Mouse (Mus musculus) heart, postnatal 36 days (tissue): ENCODE data around the gene Gm17455. TPM values are rescaled to one million over a fixed set of nuclear protein-coding genes. Genes with fewer than 3 reads are reported as not detected.

Experiments
- DNase-seq, 2 experiments: peaks; one replicate each; pipeline ENCODE4 v3.0.0; 2021 to 2022
- intact Hi-C: fragments of 180-260 bp; cut with DNase I; formaldehyde crosslinking; loops from one replicate; pipeline ENCODE4 v1.15.1; 2025
- total RNA-seq, 2 experiments: library from RNA; stranded (reverse); gene quantifications; 2 replicates each; pipeline ENCODE4 v1.2.3; 2021

The Gm17455 gene
- total RNA-seq, 2 experiments from 2014 or later: not detected

- no peak for DNase-seq
- intact Hi-C loops: loop anchor here (2.0 kb wide), 1 partner anchor 17 kb away; no protein-coding TSS in a partner anchor
Observed at GRCm38 (mm10) chr10:60371596-60372386, 27.7 kb upstream of the Gm17455 start.

- intact Hi-C loops: no loop called here
- no peak for DNase-seq
Observed at GRCm38 (mm10) chr10:60373543-60373936, 26.0 kb upstream of the Gm17455 start.

DNA sequence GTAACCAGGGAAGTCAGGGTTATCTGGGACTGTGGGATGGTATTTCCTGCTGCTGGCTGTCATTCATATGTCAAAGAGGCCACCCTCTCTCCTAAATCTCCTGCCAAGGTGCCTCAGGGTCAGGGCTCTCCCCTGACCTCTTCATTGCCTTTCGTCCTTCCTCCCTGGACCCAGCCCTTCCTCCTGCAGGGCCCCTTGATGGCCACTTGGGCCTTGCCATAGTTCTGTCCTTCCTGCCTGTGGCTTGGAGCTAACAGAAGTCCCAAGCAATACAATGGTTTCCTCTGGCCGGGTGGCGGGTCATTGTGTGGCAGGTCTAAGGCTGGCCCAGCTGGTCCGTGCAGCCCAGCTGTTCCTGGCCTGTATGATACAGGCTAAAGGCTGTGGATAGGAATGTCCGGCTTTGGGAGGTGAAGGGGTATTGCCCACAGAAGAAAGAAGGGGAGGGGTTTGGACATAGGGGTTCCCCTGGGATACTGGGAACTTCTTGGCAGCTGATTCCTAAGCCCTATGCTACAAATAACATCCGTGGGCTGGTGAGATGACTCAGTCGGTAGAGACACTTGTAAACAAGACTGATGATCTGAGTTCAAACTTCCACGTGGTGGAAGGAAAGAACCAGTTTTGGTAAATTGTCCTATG, 25.5 kb upstream of the Gm17455 start:
- peak; percentile 50 to 58 for DNase-seq
- intact Hi-C loops: no loop called here

GRCm38 (mm10) chr10:60376704-60377103, 22.8 kb upstream of the Gm17455 start:
- intact Hi-C loops: no loop called here

DNA sequence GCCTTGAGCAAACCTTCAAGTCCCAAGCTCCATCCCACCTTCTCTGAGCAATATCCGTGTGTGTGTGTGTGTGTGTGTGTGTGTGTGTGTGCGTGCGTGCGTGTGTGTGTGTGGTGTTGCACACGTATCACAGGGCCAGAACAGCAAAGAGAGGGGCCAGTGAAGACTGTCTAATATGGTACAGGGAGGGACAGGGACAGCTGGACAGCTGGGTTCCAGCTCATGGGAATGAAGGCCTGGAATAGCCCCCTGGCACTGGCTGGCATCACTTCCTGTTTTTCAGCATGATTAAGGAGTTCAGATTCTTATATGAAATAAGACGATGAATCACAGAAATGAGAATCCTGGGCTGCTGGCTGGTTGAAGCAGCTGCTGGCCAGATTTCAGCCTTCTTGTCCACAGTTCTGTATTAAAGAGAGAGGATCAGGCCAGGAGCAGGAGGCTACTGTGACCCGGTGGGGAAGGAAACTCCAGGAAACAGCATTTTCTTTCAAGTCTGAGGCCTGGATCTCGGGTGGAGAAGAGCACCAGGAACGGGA, 20.0 kb upstream of the Gm17455 start:
- intact Hi-C loops: no loop called here
- no peak for DNase-seq

More at GRCm38 (mm10) chr10:60376704-60377103, 22.8 kb upstream of the Gm17455 start:
- no peak for DNase-seq

- DNase-seq: no peak
- intact Hi-C loops: loop anchor here (5.0 kb wide), 1 partner anchor 33 kb away; the partner anchor contains the start of gene Vsir
Observed at GRCm38 (mm10) chr10:60380229-60380628, 19.3 kb upstream of the Gm17455 start.

DNA sequence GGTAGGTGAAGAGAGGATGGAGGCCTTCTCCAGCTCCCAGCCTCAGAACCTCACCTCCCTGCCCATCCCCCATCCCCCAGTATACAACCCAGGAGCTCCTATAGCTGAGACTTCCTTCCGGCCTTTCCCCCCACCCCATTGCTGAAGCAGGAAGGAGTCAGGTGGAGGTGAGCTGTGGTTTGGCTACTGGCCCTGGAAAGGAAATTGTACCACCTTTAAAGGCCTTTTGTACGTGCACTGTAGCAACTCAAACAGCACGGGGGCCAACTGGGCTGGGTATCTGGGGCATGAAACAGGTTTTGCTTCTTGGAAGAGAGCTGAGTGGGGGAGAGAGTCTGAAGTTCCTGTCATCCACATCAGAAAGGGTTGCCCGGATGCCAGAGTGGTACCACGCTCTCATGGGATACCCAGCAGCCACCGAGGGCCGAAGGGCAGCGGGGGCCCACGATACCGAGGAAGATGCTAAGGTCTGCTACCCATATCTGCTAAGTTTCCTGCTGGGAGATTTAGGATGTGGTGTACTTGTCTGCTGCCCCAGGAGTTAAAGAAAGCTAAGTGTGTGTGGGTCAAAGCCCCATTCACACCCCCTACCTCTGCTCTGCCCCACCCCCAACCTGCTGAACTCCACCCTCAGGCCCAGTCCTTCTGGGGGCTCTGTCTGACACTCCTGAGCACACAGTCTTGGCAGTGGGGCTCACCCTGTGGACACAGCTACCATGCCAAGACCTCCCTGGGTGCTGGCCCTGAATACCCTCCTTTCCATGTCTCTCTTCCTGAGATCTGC, 18.2 kb upstream of the Gm17455 start:
- intact Hi-C loops: loop anchor here (5.0 kb wide), 1 partner anchor 34 kb away; the partner anchor contains the start of gene Vsir
- no peak for DNase-seq

GRCm38 (mm10) chr10:60388332-60388731, 11.2 kb upstream of the Gm17455 start:
- intact Hi-C loops: no loop called here
- no peak for DNase-seq

- no peak for DNase-seq
- intact Hi-C loops: no loop called here
Observed at GRCm38 (mm10) chr10:60389447-60389865, 10.1 kb upstream of the Gm17455 start.

DNA sequence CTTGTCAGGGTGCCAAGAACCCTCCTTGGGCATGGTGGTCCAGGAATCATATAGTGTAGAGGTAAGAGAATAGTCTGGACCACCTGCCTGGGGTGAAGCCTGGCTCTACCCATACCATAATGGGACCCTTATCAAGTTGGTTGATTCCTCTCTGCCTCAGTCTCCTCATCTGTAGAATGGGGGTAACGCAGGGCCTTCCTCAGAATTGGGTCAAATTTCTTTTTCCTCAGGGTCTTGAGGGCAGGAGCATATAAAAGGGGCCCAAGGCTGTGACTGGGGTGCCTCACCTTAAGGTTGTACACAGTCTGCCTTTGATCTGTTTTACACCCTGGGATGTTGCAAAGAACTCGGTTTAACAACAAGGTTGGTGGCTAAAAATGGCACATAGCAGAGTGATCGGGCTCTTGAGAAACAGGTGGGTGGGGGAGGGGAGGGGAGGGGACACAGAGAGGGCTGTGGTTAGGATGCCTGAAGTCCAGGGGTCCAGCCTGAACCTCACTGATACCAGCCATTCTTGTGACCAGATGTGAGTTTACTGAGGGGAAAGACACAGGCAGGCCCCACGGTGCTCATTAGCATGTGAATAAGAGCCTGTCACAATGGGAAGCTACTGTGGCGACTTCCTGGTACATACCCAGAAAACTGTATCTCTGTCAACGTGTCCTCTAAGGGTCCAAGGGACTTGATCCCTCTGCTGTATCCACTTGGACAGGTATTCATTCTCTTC, 9.2 kb upstream of the Gm17455 start:
- no peak for DNase-seq
- intact Hi-C loops: no loop called here

- DNase-seq: no peak
- intact Hi-C loops: no loop called here
Observed at GRCm38 (mm10) chr10:60390904-60391420, 8.6 kb upstream of the Gm17455 start.

- intact Hi-C loops: no loop called here
- no peak for DNase-seq
Observed at GRCm38 (mm10) chr10:60391661-60392060, 7.9 kb upstream of the Gm17455 start.

DNA sequence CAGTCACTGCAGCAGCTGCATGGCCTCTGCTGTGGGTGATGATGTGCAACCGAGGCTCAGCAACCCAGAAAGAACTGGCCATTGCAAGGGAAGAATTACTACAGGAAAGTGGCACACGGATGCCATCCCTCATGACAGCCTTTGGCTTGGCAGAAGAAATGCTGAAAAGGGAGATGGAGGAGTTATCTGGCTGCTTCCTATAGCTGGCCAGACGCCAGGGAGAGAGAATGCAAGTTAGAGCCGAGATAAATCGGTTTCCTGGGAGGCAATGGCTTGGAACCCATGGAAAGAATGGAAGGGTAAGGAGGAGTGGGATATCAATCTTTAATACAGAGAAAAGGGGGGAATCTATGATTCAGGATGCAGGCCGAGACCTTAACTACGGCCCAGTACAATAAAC, 4.6 kb upstream of the Gm17455 start:
- intact Hi-C loops: no loop called here
- no peak for DNase-seq

- intact Hi-C loops: loop anchor here (2.0 kb wide), 1 partner anchor 49 kb away; the partner anchor contains the start of gene Vsir
- DNase-seq: no peak
Observed at GRCm38 (mm10) chr10:60395605-60396004, 3.9 kb upstream of the Gm17455 start.

GRCm38 (mm10) chr10:60398051-60398814, 1.3 kb upstream of the Gm17455 start:
- intact Hi-C loops: no loop called here
- no peak for DNase-seq

- DNase-seq: no peak
- intact Hi-C loops: no loop called here
Observed at GRCm38 (mm10) chr10:60400507-60401295, 1.2 kb downstream of the Gm17455 start.

DNA sequence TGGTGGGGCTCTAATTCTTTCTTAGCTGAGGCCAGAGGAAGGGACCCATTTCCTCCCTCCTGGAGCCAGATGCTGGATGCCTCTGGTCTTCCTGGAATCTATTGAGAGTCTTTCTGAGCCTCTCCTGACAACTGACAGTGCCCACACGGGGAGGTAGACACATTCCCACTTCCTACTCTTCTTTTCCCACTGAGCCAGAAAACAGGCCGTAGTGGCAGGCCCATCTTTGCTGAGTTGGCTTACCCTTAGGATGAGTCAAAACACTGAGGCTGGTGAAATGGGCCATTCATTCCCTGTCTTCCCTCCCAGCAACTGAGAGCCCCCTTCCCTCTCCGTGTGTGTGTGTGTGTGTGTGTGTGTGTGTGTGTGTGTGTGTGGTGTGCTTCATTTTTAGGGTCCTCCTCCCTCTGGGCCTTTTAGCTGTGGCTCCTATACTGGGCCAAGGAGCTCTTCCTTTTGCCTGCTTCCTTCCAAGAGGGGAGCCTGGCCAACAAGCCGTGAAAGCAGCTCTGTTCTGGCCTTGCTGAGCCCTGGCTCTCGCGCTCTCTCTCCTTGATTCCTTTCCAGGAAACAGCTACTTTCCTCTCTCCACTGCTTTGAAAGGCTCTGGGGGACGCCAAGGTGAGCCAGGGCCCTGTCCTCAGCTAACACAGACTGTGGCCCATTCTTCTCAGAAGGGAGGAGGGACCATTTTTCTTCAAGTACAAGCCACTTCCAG, 6.1 kb downstream of the Gm17455 start:
- intact Hi-C loops: loop anchor here (2.0 kb wide), 1 partner anchor 59 kb away; the partner anchor contains the start of gene Vsir
- peak in 1 of 2 experiments; percentile 42 for DNase-seq
